Mouse (Mus musculus): ENCODE measurements around the gene Mospd1.

Gene Mospd1

DNA sequence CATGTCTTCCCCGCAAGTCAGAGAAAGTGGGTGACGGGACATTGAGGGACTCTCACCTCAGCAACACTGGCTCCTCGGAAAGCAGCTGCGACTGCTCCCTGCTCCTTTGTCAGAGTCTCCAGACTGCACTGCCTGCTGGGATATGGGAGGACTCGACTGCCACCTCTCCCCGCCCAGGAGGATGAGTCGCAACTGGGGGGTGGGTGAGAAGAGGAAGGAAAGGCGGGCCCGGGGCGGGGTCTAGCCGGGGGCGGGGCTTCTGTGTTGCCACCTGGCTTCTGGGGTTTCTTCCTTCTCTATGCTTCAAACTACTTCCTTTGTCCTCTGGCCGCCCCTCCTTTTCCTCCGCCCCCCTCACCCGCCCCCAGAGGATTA lies at the start of gene Mospd1:
TSS of gene Mospd1 (minus strand) at position 137 of the 375 bp plus-strand sequence.
- peak; percentile 81 for DNase-seq

DNA sequence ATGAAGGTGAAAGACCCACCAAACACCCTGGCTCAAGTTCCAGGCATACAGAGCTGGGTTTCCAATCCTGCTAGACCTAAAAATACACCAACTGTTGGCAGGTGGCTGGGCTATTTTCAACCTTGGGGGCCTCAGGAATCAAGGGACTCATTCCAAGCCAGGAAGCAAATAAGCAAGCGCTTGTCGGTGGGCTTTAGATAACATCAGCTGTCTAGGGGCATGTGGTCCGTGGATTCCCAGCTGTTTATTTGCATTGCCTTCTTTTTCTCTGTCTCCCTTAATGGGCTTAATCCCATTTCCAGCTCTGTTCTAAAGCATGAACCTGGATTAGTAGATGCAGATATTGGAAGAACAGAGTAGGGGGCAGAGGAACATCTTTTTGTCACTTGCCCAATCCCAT lies 16.1 kb upstream of the Mospd1 start:
- DNase-seq, result no peak

DNA sequence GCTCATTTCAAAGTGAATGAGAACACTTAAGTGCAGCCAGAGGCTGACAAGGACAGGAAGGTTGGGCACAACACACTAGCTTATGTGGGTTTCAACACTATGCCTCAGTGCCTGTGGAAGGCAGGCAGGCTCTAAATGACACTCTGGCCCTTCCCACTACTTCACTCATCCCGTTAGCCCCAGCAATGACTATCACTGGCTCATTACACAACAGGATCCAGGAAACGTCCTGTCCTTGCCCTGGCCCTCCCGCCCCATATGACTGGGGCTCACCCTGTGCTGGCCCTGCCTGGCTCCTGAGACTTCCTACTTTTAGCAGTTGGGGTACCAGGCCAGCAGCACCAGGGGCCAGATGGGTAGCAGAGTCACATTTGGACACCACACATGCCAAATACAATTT lies 12.8 kb upstream of the Mospd1 start:
- no peak for DNase-seq

DNA sequence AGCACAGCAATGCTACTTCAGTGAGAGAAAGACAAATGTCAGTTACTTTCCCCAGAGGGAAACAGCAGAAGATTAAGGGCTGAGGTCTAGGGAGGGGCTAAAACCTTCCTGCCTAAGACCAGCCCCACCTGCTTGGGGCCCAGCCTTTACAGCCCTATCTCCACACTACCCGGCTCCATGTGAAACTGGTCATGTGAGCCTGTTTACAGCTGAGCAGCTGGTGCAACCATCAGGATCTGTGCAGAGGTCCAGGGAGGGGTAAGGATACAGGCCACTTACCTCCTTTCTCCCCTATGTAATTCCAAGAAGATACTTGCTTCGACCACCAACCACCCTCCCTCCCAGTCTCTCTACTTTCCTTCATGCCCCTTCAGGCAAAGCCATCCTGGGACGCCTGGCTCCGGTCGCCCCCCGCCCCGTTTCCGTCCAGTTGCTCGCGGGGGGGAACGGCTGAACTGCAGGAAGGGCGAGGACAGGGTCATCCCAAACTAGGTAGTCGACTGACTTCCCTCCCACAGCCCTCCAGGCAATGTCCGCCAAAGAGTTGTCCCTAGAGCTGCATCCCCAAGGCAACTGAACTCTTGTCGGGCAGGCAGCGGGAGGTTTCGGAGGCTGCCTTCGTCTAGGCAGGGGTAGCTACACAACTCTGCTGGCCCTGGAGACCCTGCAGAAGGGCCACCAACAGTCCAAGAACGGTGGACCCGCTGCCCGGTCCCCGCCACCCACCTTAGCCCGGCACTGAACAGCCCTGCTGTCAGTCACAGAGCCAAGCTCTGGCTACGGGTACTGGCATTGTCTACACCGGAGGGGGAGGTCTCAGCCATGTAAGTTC lies 552 bp downstream of the Mospd1 start:
- DNase-seq, result peak; percentile 17

DNA sequence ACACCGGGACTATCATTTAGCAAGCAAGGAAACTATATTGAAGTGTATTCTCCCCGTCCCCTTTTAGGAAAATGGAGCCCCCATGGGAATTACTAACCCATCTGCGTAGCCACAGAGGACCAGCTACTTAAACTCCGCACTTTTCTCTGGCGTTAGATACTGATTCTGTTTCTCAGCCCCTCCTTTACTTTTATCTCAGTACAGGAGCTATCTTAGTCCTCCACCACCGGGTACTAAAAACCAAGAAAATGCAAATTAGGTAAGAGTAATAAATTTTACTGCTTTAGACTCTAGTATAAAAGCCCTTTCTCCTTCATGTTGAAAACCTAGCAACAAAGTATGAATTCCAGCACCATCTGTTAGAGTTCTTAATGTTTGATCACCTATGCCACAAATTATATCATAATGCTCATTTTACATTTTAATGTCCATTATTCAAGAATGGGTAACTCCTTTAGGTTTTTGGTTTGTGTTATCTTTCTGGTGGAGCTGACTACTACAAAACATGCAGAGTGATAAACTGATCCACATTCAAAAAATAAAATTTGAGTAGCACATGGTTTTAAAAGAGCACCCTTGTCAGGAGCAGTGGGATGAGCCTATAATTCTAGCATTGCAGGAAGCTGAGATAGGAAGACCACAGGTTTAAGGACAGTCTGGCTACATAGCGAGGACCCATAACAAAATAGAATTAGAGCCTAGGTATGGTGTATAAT lies 5.5 kb downstream of the Mospd1 start:
- no peak for DNase-seq

DNA sequence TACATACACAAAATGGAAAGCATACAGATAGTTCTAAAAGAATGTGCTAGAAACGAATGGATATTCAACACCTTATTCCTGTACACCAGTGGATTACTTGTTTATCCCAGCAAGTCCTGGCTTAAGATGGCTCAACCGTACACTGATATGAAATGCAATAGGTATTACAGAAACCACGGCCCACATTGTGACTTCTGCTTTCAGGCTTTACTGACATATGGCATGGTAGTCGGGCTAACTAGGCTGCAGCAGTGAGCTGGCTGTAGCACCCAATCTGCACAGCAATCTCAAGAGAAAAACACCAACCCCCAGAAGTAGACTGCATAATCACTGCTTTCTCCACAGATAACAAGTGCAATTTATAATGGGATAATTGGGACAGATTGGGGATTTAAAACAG lies 21.9 kb downstream of the Mospd1 start:
- DNase-seq, result no peak

DNA sequence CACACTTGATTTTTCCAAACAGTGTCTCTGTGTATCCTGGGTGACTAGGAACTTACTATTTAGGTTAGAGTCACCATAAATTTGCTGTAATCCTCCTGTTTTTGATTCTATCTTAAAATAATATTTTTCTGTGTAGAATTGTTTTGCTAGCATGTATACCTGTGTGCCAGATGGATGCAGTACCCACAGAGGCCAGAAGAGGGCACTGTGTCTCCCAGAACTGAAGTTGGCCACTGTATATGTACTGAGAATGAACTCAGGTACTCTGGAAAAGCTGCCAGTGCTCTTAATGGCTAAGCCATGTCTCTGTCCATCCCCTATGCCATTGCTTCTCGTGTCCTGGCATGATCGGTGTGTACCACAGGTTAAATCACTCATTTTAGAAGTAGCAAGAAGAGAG lies 28.8 kb downstream of the Mospd1 start:
- peak; percentile 28 for DNase-seq

DNA sequence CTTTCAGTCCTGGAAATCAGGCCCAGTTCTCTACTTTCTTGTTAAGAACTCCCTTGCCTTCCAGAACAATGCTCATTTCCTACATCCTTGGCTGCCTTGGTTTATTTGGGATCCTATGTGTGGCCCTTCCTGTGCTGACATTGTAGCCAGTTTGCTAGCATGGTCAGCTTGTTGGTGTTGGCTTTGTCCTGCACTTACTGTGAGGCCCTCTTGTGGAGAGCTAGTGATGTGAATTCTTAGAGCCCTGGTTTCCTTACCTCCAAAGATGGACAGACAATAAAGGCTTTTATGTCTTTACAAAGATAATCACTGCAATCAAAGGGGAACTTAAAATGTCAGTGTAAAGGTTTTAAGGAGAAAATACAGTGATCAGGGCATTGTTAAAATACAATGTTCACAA lies 32.9 kb downstream of the Mospd1 start:
- no peak for DNase-seq

DNA sequence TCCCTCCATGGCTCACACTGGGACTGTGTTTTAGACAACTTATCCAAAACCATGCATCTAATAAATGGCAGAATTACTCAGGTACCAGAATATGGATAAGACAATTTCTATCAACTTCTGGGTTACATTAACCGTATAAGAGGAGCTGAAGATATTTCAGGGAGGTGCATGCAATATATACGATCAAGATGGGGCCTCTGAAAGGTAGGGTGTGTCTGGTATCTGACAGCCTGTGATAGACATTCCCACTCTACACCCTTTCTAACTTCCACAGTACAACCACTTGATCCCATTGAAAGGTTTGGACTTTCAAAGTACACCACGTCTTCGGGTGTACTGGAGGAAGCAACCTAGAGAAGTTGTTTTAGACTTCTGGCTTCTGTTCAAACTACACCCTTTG lies 39.9 kb downstream of the Mospd1 start:
- DNase-seq, result no peak

DNA sequence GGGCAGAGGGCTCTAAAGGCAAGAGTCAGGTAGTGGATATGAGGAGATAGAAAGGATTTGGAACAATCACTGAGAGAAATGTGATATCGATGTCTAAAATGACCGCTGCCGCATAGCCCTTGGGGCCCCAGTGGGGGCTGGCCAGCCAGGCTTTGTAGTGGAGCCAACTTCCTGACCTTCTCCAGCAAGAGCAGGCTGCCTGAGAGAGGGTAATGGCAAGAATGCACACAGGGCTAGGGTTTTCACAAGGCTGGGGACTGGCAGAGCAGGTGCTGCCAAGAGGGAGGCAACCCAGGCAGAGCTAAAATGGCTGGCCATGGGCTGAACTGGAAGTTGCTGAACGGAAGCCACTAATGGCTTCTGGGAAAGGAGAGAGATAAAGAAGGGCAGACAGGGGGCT lies 49.2 kb downstream of the Mospd1 start:
- no peak for DNase-seq

DNA sequence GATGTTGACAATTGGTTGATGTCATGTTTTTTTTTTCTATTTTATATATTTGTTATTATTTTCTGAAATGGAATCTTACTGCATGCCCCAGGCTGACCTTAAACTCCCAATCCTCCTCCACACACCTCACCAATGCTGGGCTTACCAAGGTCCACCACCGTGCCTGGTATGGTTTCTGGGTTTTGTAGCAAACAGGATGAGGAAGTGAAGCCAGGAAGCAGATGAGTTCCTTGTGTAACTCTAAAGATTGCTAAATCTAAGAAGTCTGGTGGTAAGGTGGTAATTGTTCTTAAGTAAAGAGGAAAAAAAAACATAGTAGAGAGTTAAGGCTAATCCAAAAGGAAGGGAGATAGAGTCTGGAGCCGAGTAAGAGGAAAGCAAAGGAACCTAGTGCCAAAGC lies 49.7 kb downstream of the Mospd1 start:
- no peak for DNase-seq
